ENCODE assay signal across 24 mouse cellular contexts in genomic region chr4:89089110-89089509, GRCm38 (mm10). TPM values are rescaled to one million over a fixed set of nuclear protein-coding genes. Genes with fewer than 3 reads are reported as not detected.
A peak's percentile ranks its signal among the peaks of the same experiment; 100 is the strongest.
DNase-seq lines count a peak whose midpoint lies in the region; ATAC-seq and TF ChIP-seq lines count a peak whose summit lies in the region.
"Had no signal": no experiment of that assay in that cellular context is flagged by ENCODE, and none has a peak within 500 bp of the region (broad histone marks: within the 10 kb centered on the region; RNA-seq: fewer than 3 reads in every experiment).

No protein-coding gene starts in this region.

- ATAC-seq in heart, embryonic 12.5 days (ENCODE audit: insufficient number of reproducible peaks, low FRiP score): no peak
- ATAC-seq: forebrain, embryonic 14.5 days; forebrain, embryonic 16.5 days had no signal

- H3K79me2 ChIP-seq in C2C12 (ENCODE audit: control insufficient read depth, insufficient read depth): no peaks in the 10 kb centered on the region

- no peaks in the 10 kb centered on the region for H3K4me1 ChIP-seq in heart, embryonic 12.5 days (replicated peaks)
- H3K4me1 ChIP-seq: embryonic facial prominence, embryonic 13.5 days; embryonic facial prominence, embryonic 15.5 days; forebrain, embryonic 10.5 days; forebrain, embryonic 12.5 days had no signal

- H3K79me3 ChIP-seq in C2C12 (ENCODE audit: low read depth): no peaks in the 10 kb centered on the region

- H3K27me3 ChIP-seq in heart, embryonic 12.5 days (replicated peaks): no peaks in the 10 kb centered on the region
- H3K27me3 ChIP-seq in C2C12 (ENCODE audit: control insufficient read depth, insufficient read depth, insufficient read length): no peaks in the 10 kb centered on the region
- H3K27me3 ChIP-seq: embryonic facial prominence, embryonic 13.5 days; embryonic facial prominence, embryonic 15.5 days; forebrain, embryonic 12.5 days had no signal

- no peak overlapping the region for H3ac ChIP-seq in C2C12 (ENCODE audit: control insufficient read depth, insufficient read length, low read depth)

- TF ChIP-seq CTCF in C2C12 (IDR thresholded peaks at IDR 0.05; ENCODE audit: control insufficient read depth, insufficient read depth, insufficient read length): no peak

- no peak overlapping the region for H3K4me3 ChIP-seq in heart, embryonic 12.5 days
- H3K4me3 ChIP-seq in C2C12 (ENCODE audit: insufficient read depth, poor library complexity, severe bottlenecking): no peak overlapping the region
- H3K4me3 ChIP-seq: embryonic facial prominence, embryonic 13.5 days; embryonic facial prominence, embryonic 15.5 days; erythroblast, embryonic 14.5 days; forebrain, embryonic 10.5 days; forebrain, embryonic 12.5 days had no signal

- H3K9ac ChIP-seq in heart, embryonic 12.5 days: no peak overlapping the region
- H3K9ac ChIP-seq: embryonic facial prominence, embryonic 13.5 days; embryonic facial prominence, embryonic 15.5 days; forebrain, embryonic 12.5 days had no signal

- DNase-seq in heart, adult 11 months: peak; percentile 24
- peak; percentile 36 for DNase-seq in 3134 (ENCODE audit: extremely low read depth, insufficient read length, low spot score)
- DNase-seq in right cerebral cortex, postnatal 4 days: no peak
- no peak for DNase-seq in ovary, postnatal 14 days (ENCODE audit: low spot score)
- DNase-seq: adrenal gland, adult 2 months; adrenal gland, postnatal 10 days; adrenal gland, postnatal 25 days; B cell, adult 2 months; cerebellum, adult 11 months; cerebellum, adult 18-20 months; cerebellum, adult 8-10 months; cerebellum, adult 9-11 months; cerebellum, postnatal 14 days; cerebellum, postnatal 36 days; embryo, embryonic 11 days had no signal

- H3K36me3 ChIP-seq in heart, embryonic 12.5 days: no peaks in the 10 kb centered on the region
- H3K36me3 ChIP-seq in C2C12 (ENCODE audit: control insufficient read depth, insufficient read depth): no peaks in the 10 kb centered on the region
- H3K36me3 ChIP-seq: embryonic facial prominence, embryonic 13.5 days; embryonic facial prominence, embryonic 15.5 days; forebrain, embryonic 10.5 days; forebrain, embryonic 12.5 days had no signal

- H3K9me3 ChIP-seq in heart, embryonic 12.5 days (replicated peaks): no peaks in the 10 kb centered on the region
- H3K9me3 ChIP-seq: embryonic facial prominence, embryonic 13.5 days; embryonic facial prominence, embryonic 15.5 days; forebrain, embryonic 10.5 days; forebrain, embryonic 12.5 days had no signal

- WGBS in heart, embryonic 12.5 days: 83% methylated on average over 7 of the region's 7 CpGs

- no peak overlapping the region for H3K4me2 ChIP-seq in heart, embryonic 12.5 days
- H3K4me2 ChIP-seq: embryonic facial prominence, embryonic 13.5 days; embryonic facial prominence, embryonic 15.5 days; forebrain, embryonic 12.5 days had no signal

- H3K27ac ChIP-seq in heart, embryonic 12.5 days (ENCODE audit: poor library complexity, severe bottlenecking): no peak overlapping the region
- H3K27ac ChIP-seq: embryonic facial prominence, embryonic 13.5 days; embryonic facial prominence, embryonic 15.5 days; forebrain, embryonic 10.5 days; forebrain, embryonic 12.5 days had no signal

TF ChIP-seq in C2C12, 6 proteins besides CTCF, POLR2A, EP300 and RAD21:
- TF ChIP-seq CEBPB (IDR thresholded peaks at IDR 0.05; ENCODE audit: low read depth) (no peak), MYOD1 (IDR thresholded peaks at IDR 0.05; ENCODE audit: control insufficient read depth, insufficient read length, low read depth) (no peak), MYOG (IDR thresholded peaks at IDR 0.05; ENCODE audit: control insufficient read depth, extremely low read depth, insufficient read length) (no peak), USF1 (IDR thresholded peaks at IDR 0.05; ENCODE audit: low read depth) (no peak), FOSL1 (IDR thresholded peaks at IDR 0.05; ENCODE audit: insufficient read depth, low read length, poor library complexity, severe bottlenecking) (peak; percentile 62)

RNA-seq across cellular contexts. Expression of gene Mtap, which starts 47.8 kb away (rescaled TPM):
- 72.8 and 73.2 TPM in 2 replicates for polyA plus RNA-seq in heart, embryonic 12.5 days (2016; fragmentation: Nextera tagmentation; extraction: Ambion mirVana)
- polyA plus RNA-seq in C2C12 (2012; fragmentation: generic; extraction: Trizol): 87.0 TPM
- polyA plus RNA-seq: erythroblast, embryonic 14.5 days had no signal

Comparison
In these comparisons a context has a peak if more than half of its experiments do, and no peak if none do; other contexts are left out.
1. DNase-seq: peak in heart, adult 11 months (single experiment) and 3134 (single experiment); none in right cerebral cortex, postnatal 4 days (single experiment) and ovary, postnatal 14 days (single experiment).